Mouse (Mus musculus): ENCODE measurements around the gene Hadha. TPM values are rescaled to one million over a fixed set of nuclear protein-coding genes. Genes with fewer than 3 reads are reported as not detected.
A peak's percentile ranks its signal among the peaks of the same experiment; 100 is the strongest.

Hadha gene
- polyA plus RNA-seq, 1 experiment from 2014 or later = 130 TPM

DNA sequence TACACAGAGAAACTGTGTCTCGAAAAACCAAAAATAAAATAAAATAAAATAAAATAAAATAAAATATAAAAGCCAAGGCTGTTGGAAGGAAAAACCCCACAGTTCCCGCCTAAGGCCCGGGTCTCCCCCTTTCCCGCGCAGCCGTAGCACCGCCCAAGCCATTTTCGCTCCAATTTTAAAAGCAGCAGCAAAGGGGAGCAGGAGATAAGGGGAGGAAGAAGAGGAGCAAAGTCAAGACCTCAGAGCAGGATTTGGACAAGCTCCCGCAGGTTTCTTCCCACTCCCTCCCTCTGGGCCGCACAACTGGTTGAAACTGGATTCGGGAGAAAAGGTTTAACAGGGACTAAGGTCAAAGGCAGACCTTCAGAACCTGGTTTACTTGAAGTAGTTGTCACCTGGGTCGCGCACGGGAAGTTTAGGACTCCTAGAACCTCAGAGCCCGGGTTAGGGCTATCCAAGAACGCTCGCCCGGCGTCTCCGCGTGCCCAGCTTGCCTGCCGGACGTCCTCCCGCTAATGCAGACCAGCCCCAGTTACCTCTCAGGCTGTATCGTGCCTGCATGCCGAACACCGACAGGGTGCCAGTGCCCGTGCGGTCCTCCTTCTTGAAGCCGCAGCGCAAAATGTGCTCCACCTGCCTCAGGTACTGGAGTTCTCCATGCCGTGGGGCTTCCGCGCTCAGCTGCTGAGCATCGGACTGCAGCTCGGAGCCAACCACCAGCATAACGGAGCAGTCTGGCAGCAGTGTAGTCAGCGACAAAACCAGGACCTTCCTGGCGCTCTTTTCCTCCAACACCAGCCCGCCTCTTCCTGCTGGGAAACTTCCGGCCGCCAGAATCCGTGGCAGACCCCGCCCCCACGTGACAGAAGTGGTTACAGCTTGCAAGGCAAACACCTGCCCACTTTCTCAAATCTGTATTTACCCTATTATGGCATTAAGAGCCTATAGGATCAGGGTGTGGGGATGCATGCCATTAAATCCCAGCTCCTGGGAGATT lies 81.8 kb downstream of the Hadha start, which contains the start of gene Tyms:
Gene Tyms, minus strand, starts transcription at position 793 of the 997 bp plus-strand sequence.
- peaks cover 32% of the 10 kb centered on the region for H3K36me3 ChIP-seq
- H3K27ac ChIP-seq = peak within 1 kb of the TSS; percentile 84
- H3K9ac ChIP-seq = peak within 1 kb of the TSS; percentile 62
- WGBS = under 1% methylated on average over 45 of the region's 45 CpGs
- no peaks in the 10 kb centered on the region for H3K27me3 ChIP-seq
- peak; percentile 80; the same call in 1 of the 2 replicates for ATAC-seq (ENCODE audit: insufficient number of reproducible peaks, low FRiP score, low TSS enrichment, low read depth)
- H3K4me3 ChIP-seq = peak within 1 kb of the TSS; percentile 65
- H3K4me2 ChIP-seq = peak within 1 kb of the TSS; percentile 68
- peaks cover 11% of the 10 kb centered on the region for H3K4me1 ChIP-seq
- H3K9me3 ChIP-seq = no peaks in the 10 kb centered on the region

DNA sequence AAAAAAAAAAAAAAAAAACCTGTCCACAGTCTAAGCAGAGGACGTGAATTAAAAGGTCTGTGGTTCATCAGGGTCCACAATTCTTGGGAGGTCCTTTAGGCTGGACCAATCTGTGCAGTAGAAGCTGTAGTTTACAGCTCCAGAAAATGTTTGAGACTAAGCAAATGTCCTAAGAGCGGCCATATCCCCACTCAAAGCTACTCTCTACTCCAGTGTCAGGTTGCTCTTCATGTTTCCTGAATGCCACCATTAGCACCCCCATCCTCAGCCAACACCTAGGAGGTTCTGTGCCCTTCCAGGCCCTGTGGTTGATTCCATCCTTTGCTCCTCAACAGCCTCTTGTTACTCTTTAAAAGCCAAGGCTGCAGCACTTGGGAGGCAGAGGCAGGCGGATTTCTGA lies 82.6 kb downstream of the Hadha start:
- 36% methylated on average over 3 of the region's 3 CpGs for WGBS
- Histone ChIP-seq H3K27me3 (no peaks in the 10 kb centered on the region), H3K9ac (peak overlapping the region; percentile 62; the same call in 1 of the 2 replicates), H3K4me2 (peak overlapping the region; percentile 68), H3K4me3 (peak overlapping the region; percentile 65), H3K27ac (no peak overlapping the region), H3K36me3 (peaks cover 38% of the 10 kb centered on the region), H3K9me3 (no peaks in the 10 kb centered on the region), H3K4me1 (peaks cover 11% of the 10 kb centered on the region)
- ATAC-seq (ENCODE audit: insufficient number of reproducible peaks, low FRiP score, low TSS enrichment, low read depth) = no peak

DNA sequence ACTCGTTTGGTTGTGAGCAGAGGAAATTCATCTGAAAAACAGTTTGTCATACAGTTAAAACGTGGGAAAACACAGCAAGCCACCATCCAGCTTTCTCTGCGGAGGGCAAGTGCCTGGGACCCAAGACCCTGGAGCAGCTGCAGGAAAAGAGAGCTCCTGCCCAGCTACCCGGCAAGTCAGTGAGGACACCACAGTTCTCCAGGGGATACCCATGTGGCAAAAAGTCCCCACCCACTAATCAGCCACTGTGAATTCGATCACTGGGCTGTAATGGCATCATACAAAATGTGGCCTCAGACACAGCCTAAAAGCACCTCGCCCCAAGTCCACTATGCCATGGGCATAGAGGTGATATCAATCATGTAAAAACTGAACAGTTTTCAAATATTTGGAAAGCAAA lies 83.3 kb downstream of the Hadha start:
- H3K9ac ChIP-seq = no peak overlapping the region
- WGBS = 75% methylated on average over 6 of the region's 6 CpGs
- peak overlapping the region; percentile 68 for H3K4me2 ChIP-seq
- no peak overlapping the region for H3K27ac ChIP-seq
- ATAC-seq (ENCODE audit: insufficient number of reproducible peaks, low FRiP score, low TSS enrichment, low read depth) = no peak
- no peaks in the 10 kb centered on the region for H3K9me3 ChIP-seq
- H3K4me1 ChIP-seq = peaks cover 11% of the 10 kb centered on the region
- no peaks in the 10 kb centered on the region for H3K27me3 ChIP-seq
- H3K36me3 ChIP-seq = peaks cover 39% of the 10 kb centered on the region
- peak overlapping the region; percentile 65 for H3K4me3 ChIP-seq

MicroRNAs within 50 kb of the gene (microRNA counts, 519-probe panel; counts per million panel counts)
- 1,601 counts per million, percentile 20 among the panel's probes with 10 or more counts for microRNA mmu-miR-1960

Small RNA genes within 50 kb of the gene (microRNA-seq; reads per million reads assigned to microRNA genes)
- gene Mir1960 = 0.61 reads per million

Other genes starting within 250 kb of the Hadha start
- 0.17 and 0.72 TPM in 2 replicates for gene Il6, start 142.0 kb downstream of the Hadha start, polyA plus RNA-seq (2015; fragmentation: Nextera tagmentation; extraction: Ambion mirVana)
- gene Tyms, start 81.5 kb downstream of the Hadha start, polyA plus RNA-seq (2015; fragmentation: Nextera tagmentation; extraction: Ambion mirVana) = 212 and 224 TPM in 2 replicates
- 0.36 and 0.41 TPM in 2 replicates for gene Garem2, start 50.0 kb downstream of the Hadha start, polyA plus RNA-seq (2015; fragmentation: Nextera tagmentation; extraction: Ambion mirVana)
- not detected in 2 replicates for gene 3110082J24Rik, start 49.1 kb downstream of the Hadha start, polyA plus RNA-seq (2015; fragmentation: Nextera tagmentation; extraction: Ambion mirVana)
- 139 and 150 TPM in 2 replicates for gene Hadhb, start 86 bp upstream of the Hadha start, polyA plus RNA-seq (2015; fragmentation: Nextera tagmentation; extraction: Ambion mirVana)
- 0.08 TPM in 1 of 2 replicates, not detected in the other for gene Adgrf3, start 50.6 kb upstream of the Hadha start, polyA plus RNA-seq (2015; fragmentation: Nextera tagmentation; extraction: Ambion mirVana)
- gene Selenoi, start 77.4 kb upstream of the Hadha start, polyA plus RNA-seq (2015; fragmentation: Nextera tagmentation; extraction: Ambion mirVana) = 20.8 and 23.1 TPM in 2 replicates
- gene Drc1, start 126.2 kb upstream of the Hadha start, polyA plus RNA-seq (2015; fragmentation: Nextera tagmentation; extraction: Ambion mirVana) = 0.22 and 0.46 TPM in 2 replicates